Mouse (Mus musculus): ENCODE results near the gene 0610012G03Rik. TPM values are rescaled to one million over a fixed set of nuclear protein-coding genes. Genes with fewer than 3 reads are reported as not detected.

0610012G03Rik gene
- total RNA-seq, 1 experiment, result 27.8 TPM

- DNase-seq (ENCODE audit: low read depth, low spot score), result no peak
- in situ Hi-C loops (cut with MboI; ENCODE audit: low sequenced_read_pairs in 2 of 2, unreplicated experiment in 2 of 2), result no loop called here
- TF ChIP-seq ZC3H11A (IDR thresholded peaks at IDR 0.05; ENCODE audit: borderline replicate concordance, low read depth, low read length) (no peak), ZNF384 (IDR thresholded peaks at IDR 0.05; ENCODE audit: low read depth, low read length) (no peak), HCFC1 (IDR thresholded peaks at IDR 0.05; ENCODE audit: borderline replicate concordance, insufficient read depth, low read length) (no peak), CHD2 (IDR thresholded peaks at IDR 0.05; ENCODE audit: low read depth, low read length) (no peak), MAFK (IDR thresholded peaks at IDR 0.05; ENCODE audit: insufficient read depth, low read depth, low read length) (no peak)
- H3K4me1 ChIP-seq (ENCODE audit: control insufficient read depth in 2 of 2, insufficient read depth in 2 of 2, low read length in 2 of 2, poor library complexity in 1 of 2), result peaks cover 0 to 16% of the 10 kb centered on the region in 2 experiments; a peak in 2 of 4 replicates
- no peaks in the 10 kb centered on the region for H3K36me3 ChIP-seq (ENCODE audit: control insufficient read depth, insufficient read depth, low read length, poor library complexity, severe bottlenecking)
- no peak overlapping the region for H3K27ac ChIP-seq (ENCODE audit: insufficient read depth, low read depth, low read length, poor library complexity, severe bottlenecking)
- no peak overlapping the region for H3K4me3 ChIP-seq (ENCODE audit: insufficient read depth in 1 of 2, low read depth in 1 of 2, low read length in 2 of 2, poor library complexity in 1 of 2, severe bottlenecking in 1 of 2)
- H3K9me3 ChIP-seq (ENCODE audit: control insufficient read depth, insufficient read depth, low read depth, low read length), result no peaks in the 10 kb centered on the region
- no peak overlapping the region for H3K9ac ChIP-seq (ENCODE audit: insufficient read depth, low read depth, low read length, poor library complexity, severe bottlenecking)
Measured at GRCm38 (mm10) chr16:31910281-31910847, 37.9 kb downstream of the 0610012G03Rik start.

- no peak overlapping the region for H3K9ac ChIP-seq (ENCODE audit: insufficient read depth, low read depth, low read length, poor library complexity, severe bottlenecking)
- H3K36me3 ChIP-seq (ENCODE audit: control insufficient read depth, insufficient read depth, low read length, poor library complexity, severe bottlenecking), result no peaks in the 10 kb centered on the region
- H3K4me1 ChIP-seq (ENCODE audit: control insufficient read depth in 2 of 2, insufficient read depth in 2 of 2, low read length in 2 of 2, poor library complexity in 1 of 2), result peaks cover 0 to 16% of the 10 kb centered on the region in 2 experiments; a peak in 2 of 4 replicates
- in situ Hi-C loops (cut with MboI; ENCODE audit: low sequenced_read_pairs in 2 of 2, unreplicated experiment in 2 of 2), result no loop called here
- H3K27ac ChIP-seq (ENCODE audit: insufficient read depth, low read depth, low read length, poor library complexity, severe bottlenecking), result no peak overlapping the region
- TF ChIP-seq MAFK (IDR thresholded peaks at IDR 0.05; ENCODE audit: insufficient read depth, low read depth, low read length) (no peak), ZC3H11A (IDR thresholded peaks at IDR 0.05; ENCODE audit: borderline replicate concordance, low read depth, low read length) (no peak), CHD2 (IDR thresholded peaks at IDR 0.05; ENCODE audit: low read depth, low read length) (no peak), ZNF384 (IDR thresholded peaks at IDR 0.05; ENCODE audit: low read depth, low read length) (no peak), HCFC1 (IDR thresholded peaks at IDR 0.05; ENCODE audit: borderline replicate concordance, insufficient read depth, low read length) (no peak)
- DNase-seq (ENCODE audit: low read depth, low spot score), result no peak
- H3K4me3 ChIP-seq (ENCODE audit: insufficient read depth in 1 of 2, low read depth in 1 of 2, low read length in 2 of 2, poor library complexity in 1 of 2, severe bottlenecking in 1 of 2), result no peak overlapping the region
- H3K9me3 ChIP-seq (ENCODE audit: control insufficient read depth, insufficient read depth, low read depth, low read length), result no peaks in the 10 kb centered on the region
Measured at GRCm38 (mm10) chr16:31908959-31909358, 39.3 kb downstream of the 0610012G03Rik start.

- Histone ChIP-seq H3K36me3 (ENCODE audit: control insufficient read depth, insufficient read depth, low read length, poor library complexity, severe bottlenecking) (no peaks in the 10 kb centered on the region), H3K27ac (ENCODE audit: insufficient read depth, low read depth, low read length, poor library complexity, severe bottlenecking) (no peak overlapping the region), H3K4me1 (ENCODE audit: control insufficient read depth in 2 of 2, insufficient read depth in 2 of 2, low read length in 2 of 2, poor library complexity in 1 of 2) (peaks cover 0 to 20% of the 10 kb centered on the region in 2 experiments; a peak in 3 of 4 replicates), H3K4me3 (ENCODE audit: insufficient read depth in 1 of 2, low read depth in 1 of 2, low read length in 2 of 2, poor library complexity in 1 of 2, severe bottlenecking in 1 of 2) (peak overlapping the region in 1 of 2 experiments; percentile 36; a peak in 2 of 4 replicates), H3K9me3 (ENCODE audit: control insufficient read depth, insufficient read depth, low read depth, low read length) (no peaks in the 10 kb centered on the region), H3K9ac (ENCODE audit: insufficient read depth, low read depth, low read length, poor library complexity, severe bottlenecking) (no peak overlapping the region)
- in situ Hi-C loops (cut with MboI; ENCODE audit: low sequenced_read_pairs in 2 of 2, unreplicated experiment in 2 of 2), result no loop called here
- no peak for DNase-seq (ENCODE audit: low read depth, low spot score)
- TF ChIP-seq ZC3H11A (IDR thresholded peaks at IDR 0.05; ENCODE audit: borderline replicate concordance, low read depth, low read length) (no peak), ZNF384 (IDR thresholded peaks at IDR 0.05; ENCODE audit: low read depth, low read length) (no peak), HCFC1 (IDR thresholded peaks at IDR 0.05; ENCODE audit: borderline replicate concordance, insufficient read depth, low read length) (no peak), CHD2 (IDR thresholded peaks at IDR 0.05; ENCODE audit: low read depth, low read length) (no peak), MAFK (IDR thresholded peaks at IDR 0.05; ENCODE audit: insufficient read depth, low read depth, low read length) (no peak)
Measured at GRCm38 (mm10) chr16:31906896-31907295, 41.4 kb downstream of the 0610012G03Rik start.

GRCm38 (mm10) chr16:31905891-31906825 lies 42.1 kb downstream of the 0610012G03Rik start:
- TF ChIP-seq ZC3H11A (IDR thresholded peaks at IDR 0.05; ENCODE audit: borderline replicate concordance, low read depth, low read length) (no peak), CHD2 (IDR thresholded peaks at IDR 0.05; ENCODE audit: low read depth, low read length) (no peak), ZNF384 (IDR thresholded peaks at IDR 0.05; ENCODE audit: low read depth, low read length) (no peak), HCFC1 (IDR thresholded peaks at IDR 0.05; ENCODE audit: borderline replicate concordance, insufficient read depth, low read length) (no peak), MAFK (IDR thresholded peaks at IDR 0.05; ENCODE audit: insufficient read depth, low read depth, low read length) (no peak)
- Histone ChIP-seq H3K4me3 (ENCODE audit: insufficient read depth in 1 of 2, low read depth in 1 of 2, low read length in 2 of 2, poor library complexity in 1 of 2, severe bottlenecking in 1 of 2) (peak overlapping the region in 1 of 2 experiments; percentile 36; a peak in 2 of 4 replicates), H3K4me1 (ENCODE audit: control insufficient read depth in 2 of 2, insufficient read depth in 2 of 2, low read length in 2 of 2, poor library complexity in 1 of 2) (peaks cover 0 to 20% of the 10 kb centered on the region in 2 experiments; a peak in 3 of 4 replicates), H3K9me3 (ENCODE audit: control insufficient read depth, insufficient read depth, low read depth, low read length) (no peaks in the 10 kb centered on the region), H3K9ac (ENCODE audit: insufficient read depth, low read depth, low read length, poor library complexity, severe bottlenecking) (0 out of 2 replicates have a peak overlapping the region, but pooled peaks have one; percentile 28), H3K36me3 (ENCODE audit: control insufficient read depth, insufficient read depth, low read length, poor library complexity, severe bottlenecking) (no peaks in the 10 kb centered on the region), H3K27ac (ENCODE audit: insufficient read depth, low read depth, low read length, poor library complexity, severe bottlenecking) (no peak overlapping the region)
- DNase-seq (ENCODE audit: low read depth, low spot score), result no peak
- in situ Hi-C loops (cut with MboI; ENCODE audit: low sequenced_read_pairs in 2 of 2, unreplicated experiment in 2 of 2), result no loop called here

Data from ES-E14 (cell line).